Mouse (Mus musculus) neural tube, embryonic 11.5 days (tissue): ENCODE measurements at regions not wholly inside any gene's neighbourhood (a gene's known extent, or its start where the extent isn't known, plus 50 kb on each side); places are given as distances from the start of the nearest gene placed in this dataset.

Experiments
- ATAC-seq: fragments of 200-750 bp; cut with Nextera tagmentation; 2 replicates; pipeline ENCODE4 v1.8.0; 2017; ENCODE audit warnings: moderate number of reproducible peaks, mild to moderate bottlenecking, moderate TSS enrichment, moderate library complexity; ENCODE audit not compliant: insufficient read depth, low FRiP score, low TSS enrichment
- DNase-seq: peaks from one replicate; pipeline ENCODE4 v3.0.0-alpha.2; 2015; ENCODE audit warnings: low spot score
- H3K27ac ChIP-seq: fragments of 300-500 bp; sonication (generic); 2 replicates; pipeline ENCODE4 v1.5.1; 2014; ENCODE audit warnings: low read depth, mild to moderate bottlenecking, low read length
- H3K27me3 ChIP-seq: fragments of 300-500 bp; sonication (generic); 2 replicates; pipeline ENCODE4 v1.6.1; 2014; ENCODE audit warnings: mild to moderate bottlenecking, low read length, mixed read lengths; ENCODE audit not compliant: control insufficient read depth, insufficient read depth
- H3K36me3 ChIP-seq: fragments of 300-500 bp; sonication (generic); 2 replicates; pipeline ENCODE4 v1.6.1; 2014; ENCODE audit warnings: mild to moderate bottlenecking, low read length, moderate library complexity, mixed read lengths; ENCODE audit not compliant: control insufficient read depth, insufficient read depth
- H3K4me1 ChIP-seq: fragments of 300-500 bp; sonication (generic); 2 replicates; pipeline ENCODE4 v1.6.1; 2014; ENCODE audit warnings: low read length, mixed read lengths; ENCODE audit not compliant: control insufficient read depth, insufficient read depth
- H3K4me2 ChIP-seq: fragments of 300-500 bp; sonication (generic); 2 replicates; pipeline ENCODE4 v1.6.1; 2014; ENCODE audit warnings: low read depth, mild to moderate bottlenecking, moderate library complexity
- H3K4me3 ChIP-seq: fragments of 300-500 bp; sonication (generic); 2 replicates; pipeline ENCODE4 v1.5.1; 2014; ENCODE audit warnings: low read depth, low read length
- H3K9ac ChIP-seq: fragments of 300-500 bp; sonication (generic); 2 replicates; pipeline ENCODE4 v1.6.1; 2014; ENCODE audit warnings: mild to moderate bottlenecking, low read length
- H3K9me3 ChIP-seq: fragments of 300-500 bp; sonication (generic); 2 replicates; pipeline ENCODE4 v1.6.1; 2016; ENCODE audit warnings: low read length; ENCODE audit not compliant: control insufficient read depth
- WGBS: fragments of 180-500 bp; shearing (Covaris S2); extraction: QIAGEN DNeasy Blood & Tissue Kit; methylation state at CpG from one replicate; pipeline ENCODE4 v1.1.7; 2014; 5-methylcytosine and 5-hydroxymethylcytosine counted together

DNA sequence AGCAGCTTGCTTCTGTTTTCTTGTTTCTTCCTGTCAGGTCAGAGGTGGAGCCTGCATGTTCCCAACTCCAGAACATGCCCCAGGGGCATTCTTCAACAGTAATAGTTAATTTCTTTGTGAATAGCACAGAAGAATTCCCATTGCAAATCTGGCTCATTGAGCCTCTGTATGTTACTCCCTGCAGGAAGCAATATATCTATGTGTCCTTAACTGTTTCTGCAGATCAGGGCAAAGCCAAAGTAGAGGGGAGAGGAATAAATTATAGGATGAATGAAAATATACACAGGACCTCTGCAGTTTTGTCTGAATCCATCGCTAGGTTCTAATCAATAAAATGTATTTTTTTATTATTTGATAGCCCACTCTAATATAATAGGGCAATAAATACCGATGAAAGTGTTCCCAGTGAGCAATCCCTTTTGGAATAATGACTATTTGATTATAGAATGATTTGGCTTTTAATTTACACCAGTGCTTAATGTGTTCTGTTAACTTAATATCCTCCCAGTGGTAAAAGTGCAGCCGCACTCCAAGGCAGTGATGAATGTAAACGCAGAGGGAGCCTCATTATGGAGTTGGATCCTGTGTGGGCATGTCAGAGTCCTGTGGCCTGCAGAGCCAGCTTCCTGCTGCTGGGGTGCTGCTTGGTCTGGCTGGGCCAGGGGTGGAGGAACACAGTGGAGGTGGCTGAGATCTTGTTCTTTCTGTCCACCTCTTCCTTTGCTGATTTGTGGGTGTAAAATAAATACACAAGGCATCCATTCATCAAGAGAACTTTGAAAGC is 49.7 kb upstream of the Gm10220 start:
- Histone ChIP-seq H3K27me3 (no peaks in the 10 kb centered on the region), H3K27ac (no peak overlapping the region), H3K4me2 (no peak overlapping the region), H3K9me3 (no peaks in the 10 kb centered on the region), H3K36me3 (no peaks in the 10 kb centered on the region), H3K9ac (no peak overlapping the region), H3K4me3 (no peak overlapping the region), H3K4me1 (no peaks in the 10 kb centered on the region)
- 73% methylated on average over 4 of the region's 4 CpGs for WGBS
- no peak for ATAC-seq
- DNase-seq: no peak
